Mouse (Mus musculus) yolk sac, embryonic 10.5 days (tissue): Measurements from ENCODE around the gene Edem3.

Source experiments
- DNase-seq: peaks from one replicate; pipeline ENCODE4 v3.0.0-alpha.2; 2017; ENCODE audit warnings: low spot score

The Edem3 gene

GRCm38 (mm10) chr1:151863135-151863796 is 108.1 kb downstream of the Edem3 start:
- no peak for DNase-seq

- DNase-seq: no peak
These were observed 108.6 kb downstream of the Edem3 start for GRCm38 (mm10) chr1:151863797-151864147.

GRCm38 (mm10) chr1:151864326-151864725 is 109.2 kb downstream of the Edem3 start:
- no peak for DNase-seq
